Mouse (Mus musculus) kidney, adult 11 months (tissue): Measurements from ENCODE around the gene Mok.
"Not testable (repeated sequence)": the region's sequence is repeated elsewhere in the genome, so short reads cannot be mapped to it uniquely, and the experiment has no call there.

ENCODE experiments used
- DNase-seq: peaks from one replicate; pipeline ENCODE4 v3.0.0; 2022

The Mok gene

GRCm38 (mm10) chr12:110840348-110841198, at the start of gene Mok:
TSS of gene Mok (minus strand) at chr12:110840939.
- DNase-seq: peak; percentile 91

DNA sequence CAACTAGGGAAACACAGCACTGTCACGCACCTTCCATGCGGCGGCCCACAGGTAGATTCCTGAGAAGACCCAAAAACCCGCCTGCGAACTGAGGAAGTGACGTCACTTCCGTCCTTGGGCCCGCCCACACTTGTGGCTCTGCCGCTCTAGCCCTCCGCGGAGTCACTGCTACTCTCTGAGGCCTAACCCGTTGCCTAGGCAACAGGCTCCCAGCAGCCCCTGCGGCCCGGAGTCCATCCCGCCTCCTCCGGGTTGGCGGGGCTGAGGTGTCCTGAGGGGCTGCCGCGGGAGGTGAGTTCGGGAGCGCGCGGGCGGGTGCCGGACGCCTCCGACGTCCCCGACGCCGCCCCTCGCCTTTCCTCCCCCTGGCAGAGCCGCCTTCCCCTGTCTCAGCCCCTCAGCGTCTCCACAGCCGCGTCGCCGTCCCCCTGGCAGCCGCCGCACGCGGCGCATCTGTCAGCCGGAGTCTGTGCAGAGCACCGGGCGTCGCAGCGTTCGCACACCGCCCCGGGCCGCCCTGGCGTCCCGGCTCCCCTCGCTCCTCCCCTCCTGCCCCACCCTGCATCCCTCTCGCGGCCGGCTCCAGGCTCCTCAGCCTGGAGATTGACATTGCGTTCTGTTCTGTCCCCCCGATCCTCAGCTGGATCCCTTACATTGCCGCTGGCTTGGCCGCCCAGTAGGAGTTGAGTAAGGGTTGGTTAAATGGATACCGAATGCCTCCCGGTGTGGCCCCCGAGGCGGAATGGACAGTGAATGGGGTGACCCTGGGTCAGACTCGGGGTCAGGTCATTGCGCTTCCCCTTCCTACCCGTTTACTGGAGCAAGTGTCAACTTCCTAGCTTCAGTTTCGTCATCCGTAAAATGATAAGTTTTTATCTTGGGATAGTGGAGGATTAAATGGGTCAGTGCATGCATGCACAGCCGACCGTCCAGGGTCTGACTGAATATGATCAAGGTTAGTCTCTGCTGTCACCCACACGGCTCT, 48.6 kb upstream of the Mok start, which contains the start of the genes Cinp and Tecpr2:
TSS of gene Cinp (minus strand) at position 110 of the 985 bp plus-strand sequence.
TSS of gene Tecpr2 (plus strand) at position 229 of the 985 bp plus-strand sequence.
- peak; percentile 97 for DNase-seq

DNA sequence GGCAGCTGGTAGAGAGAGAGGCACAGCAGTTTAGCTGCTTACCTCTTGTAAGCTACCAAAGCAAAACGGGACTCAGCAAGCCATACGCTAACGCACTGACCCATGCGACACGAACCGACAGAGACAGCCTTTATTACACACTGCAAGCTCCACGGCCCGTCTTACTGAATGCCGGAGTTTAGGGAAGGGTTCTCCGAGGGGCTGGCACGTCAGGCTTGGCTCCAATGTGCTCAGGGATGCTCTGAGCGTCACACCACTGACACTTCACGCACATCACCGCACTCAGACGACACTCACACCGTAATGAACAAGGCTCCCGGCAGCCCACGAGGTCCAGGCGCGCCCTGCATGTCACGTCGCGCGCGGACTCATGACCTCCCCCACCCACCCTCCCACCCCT, 47.9 kb upstream of the Mok start:
- DNase-seq: no peak

GRCm38 (mm10) chr12:110888106-110888505, 47.4 kb upstream of the Mok start:
- no peak for DNase-seq

- DNase-seq: peak; percentile 64
Measured at GRCm38 (mm10) chr12:110885251-110885650, 44.5 kb upstream of the Mok start.

DNA sequence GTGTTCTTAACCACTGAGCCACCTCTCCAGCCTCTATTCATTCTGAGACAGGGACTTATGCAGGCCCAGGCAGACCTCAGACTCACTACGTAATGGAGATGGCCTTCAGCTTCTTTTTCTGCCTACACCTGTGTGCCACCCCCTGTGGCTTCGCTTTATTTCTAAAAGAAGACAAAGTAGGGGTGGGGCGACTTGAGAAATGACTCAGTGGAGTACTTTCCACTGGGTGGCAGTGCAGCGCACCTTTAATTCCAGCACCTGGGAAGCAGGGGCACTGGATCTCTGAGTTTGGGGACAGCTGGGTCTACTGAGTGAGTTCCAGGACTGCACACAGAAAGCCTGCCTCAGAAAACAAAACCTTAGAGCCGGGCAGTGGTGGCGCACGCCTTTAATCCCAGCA, 41.6 kb upstream of the Mok start:
- DNase-seq: no peak

DNA sequence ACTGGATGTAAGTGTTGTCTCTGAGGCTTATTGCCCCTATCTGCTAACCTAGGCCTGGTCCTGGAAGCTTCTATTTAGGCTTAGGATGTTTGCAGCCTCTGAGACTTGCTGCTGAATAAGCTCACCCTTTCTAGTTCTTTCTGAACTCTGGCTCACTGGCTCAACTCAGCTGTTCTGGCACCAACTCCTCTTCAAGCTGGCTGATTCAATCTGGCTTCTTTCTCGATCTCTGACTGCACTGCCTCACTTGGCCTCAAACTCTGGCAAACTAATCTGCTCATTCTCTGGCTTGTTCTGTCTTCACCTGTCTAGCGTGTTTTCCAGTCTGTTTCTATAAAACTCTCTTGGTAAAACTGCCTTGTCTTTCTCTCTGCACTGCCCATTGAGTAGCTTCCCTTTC, 34.6 kb upstream of the Mok start:
- DNase-seq: no peak

DNA sequence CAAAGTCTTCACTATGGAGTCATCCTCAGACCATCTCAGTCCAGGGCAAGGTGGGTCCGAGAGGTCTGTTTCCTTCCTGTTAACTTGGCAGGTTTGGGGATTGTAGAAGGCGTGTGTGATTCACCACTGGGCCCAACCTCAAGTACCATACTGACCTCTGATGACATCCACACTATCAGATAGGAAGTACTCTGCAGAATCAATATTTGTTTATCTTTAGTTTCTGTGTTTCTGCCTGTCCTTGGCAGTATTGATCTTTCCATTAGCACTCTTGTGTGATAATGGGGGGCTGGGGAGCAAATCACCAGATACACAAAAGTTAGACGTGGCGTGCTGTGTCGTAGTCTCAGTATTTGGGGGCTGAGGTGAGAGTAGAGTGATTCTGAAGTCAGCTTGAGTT, 30.5 kb upstream of the Mok start:
- no peak for DNase-seq

- no peak for DNase-seq
Measured at GRCm38 (mm10) chr12:110870107-110870506, 29.4 kb upstream of the Mok start.

DNA sequence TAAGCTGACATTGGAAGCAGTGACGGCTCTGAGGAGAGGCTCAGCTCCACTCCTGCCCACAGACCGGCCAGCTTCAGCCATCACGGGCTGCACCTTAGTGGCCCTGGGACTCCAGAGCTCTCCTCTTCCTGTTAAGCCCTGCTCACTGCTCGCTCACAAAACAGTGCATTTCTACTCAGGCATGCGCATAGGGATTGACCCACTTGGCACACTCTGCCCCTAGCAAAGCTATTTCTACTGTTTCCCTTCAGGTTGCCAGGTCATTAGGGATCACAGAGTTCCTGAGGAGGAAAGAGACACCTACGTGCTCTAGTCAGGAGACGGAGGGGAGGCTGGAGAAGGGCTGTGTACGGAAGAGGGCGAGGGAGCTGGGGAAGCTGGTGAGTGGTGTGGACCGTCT, 25.2 kb upstream of the Mok start:
- peak; percentile 41 for DNase-seq

DNA sequence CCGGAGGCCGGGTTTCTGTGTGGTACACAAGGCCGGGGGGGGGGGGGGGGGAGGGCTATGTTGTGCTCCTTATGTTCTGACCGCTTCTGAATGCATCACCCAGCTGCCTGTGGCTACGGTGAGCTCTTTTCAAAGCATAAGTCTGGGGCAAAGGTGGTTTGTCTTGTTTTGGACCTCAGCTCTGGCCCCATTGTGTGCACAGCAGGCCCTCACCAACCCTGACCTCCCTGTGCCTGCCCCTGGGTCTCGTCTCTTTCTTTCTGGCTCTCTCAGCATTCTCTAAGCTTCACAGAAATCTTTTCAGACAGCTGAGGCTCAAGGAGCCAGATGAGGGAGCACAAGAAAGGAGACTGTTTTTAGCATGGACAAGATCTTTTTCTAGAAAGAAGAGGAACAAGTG, 24.8 kb upstream of the Mok start:
- DNase-seq: no peak

DNA sequence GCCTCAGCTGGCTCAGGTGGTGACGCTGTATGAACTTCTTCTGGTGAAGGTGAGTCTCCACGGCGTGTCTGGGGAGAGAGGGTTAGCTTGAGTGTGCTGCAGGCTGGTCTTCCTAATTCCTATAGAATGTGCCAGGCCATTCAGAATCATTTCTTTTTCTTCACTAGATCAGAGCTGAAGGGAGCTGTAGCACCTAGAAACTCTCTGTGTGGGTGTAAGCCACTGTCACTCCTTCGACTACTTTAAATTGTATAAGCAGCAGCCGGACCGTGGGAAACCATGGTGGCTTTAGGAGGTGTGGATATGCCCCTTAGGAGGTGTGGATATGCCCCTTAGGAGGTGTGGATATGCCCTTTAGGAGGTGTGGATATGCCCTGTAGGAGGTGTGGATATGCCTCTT, 23.3 kb upstream of the Mok start:
- no peak for DNase-seq

GRCm38 (mm10) chr12:110861256-110861655, 20.5 kb upstream of the Mok start:
- DNase-seq: no peak

- DNase-seq: no peak
Measured at GRCm38 (mm10) chr12:110860293-110860692, 19.6 kb upstream of the Mok start.

DNA sequence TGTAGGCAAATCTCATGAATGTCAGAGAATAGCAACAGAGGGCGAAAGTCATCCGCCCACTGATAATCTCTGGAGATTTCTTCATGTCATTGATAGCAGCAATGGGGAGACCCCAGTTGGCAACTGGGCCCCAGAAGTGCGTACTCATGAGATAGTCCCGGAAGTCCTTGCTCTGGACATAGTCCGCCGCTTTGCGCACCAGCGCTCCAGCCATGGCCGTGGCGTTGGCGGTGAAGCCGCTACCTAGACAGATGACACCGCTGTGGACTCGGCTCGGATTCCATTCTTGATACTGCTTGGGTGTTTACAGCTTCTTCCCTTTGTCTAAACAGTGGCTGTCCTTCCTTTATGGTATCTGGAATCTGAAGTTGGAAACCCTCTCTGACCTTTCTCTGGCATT, 17.9 kb upstream of the Mok start:
- not testable (repeated sequence) for DNase-seq

DNA sequence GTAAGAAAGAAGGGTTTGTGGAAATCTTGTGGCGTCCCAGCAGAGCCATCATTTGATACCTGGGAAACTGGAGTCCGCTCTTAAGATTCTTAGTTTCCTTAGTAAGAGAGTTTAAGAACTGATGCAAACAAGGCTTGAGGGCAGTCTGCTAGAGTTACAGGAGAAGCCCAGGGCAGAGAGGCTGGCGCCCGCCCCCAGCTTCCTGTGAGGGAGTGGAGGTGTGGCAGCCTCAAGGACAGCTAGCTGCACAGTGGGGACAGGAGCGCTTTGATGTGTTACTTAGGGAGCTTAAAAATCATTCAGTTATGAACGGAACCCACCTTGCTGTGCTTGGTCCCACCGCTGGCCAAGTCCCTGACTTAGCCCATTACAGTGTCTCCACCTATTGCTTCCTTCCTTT, 16.5 kb upstream of the Mok start:
- no peak for DNase-seq

GRCm38 (mm10) chr12:110854786-110855737, 14.3 kb upstream of the Mok start:
- DNase-seq: no peak

GRCm38 (mm10) chr12:110851923-110852322, 11.2 kb upstream of the Mok start:
- no peak for DNase-seq

- no peak for DNase-seq
Measured at GRCm38 (mm10) chr12:110851414-110851813, 10.7 kb upstream of the Mok start.

DNA sequence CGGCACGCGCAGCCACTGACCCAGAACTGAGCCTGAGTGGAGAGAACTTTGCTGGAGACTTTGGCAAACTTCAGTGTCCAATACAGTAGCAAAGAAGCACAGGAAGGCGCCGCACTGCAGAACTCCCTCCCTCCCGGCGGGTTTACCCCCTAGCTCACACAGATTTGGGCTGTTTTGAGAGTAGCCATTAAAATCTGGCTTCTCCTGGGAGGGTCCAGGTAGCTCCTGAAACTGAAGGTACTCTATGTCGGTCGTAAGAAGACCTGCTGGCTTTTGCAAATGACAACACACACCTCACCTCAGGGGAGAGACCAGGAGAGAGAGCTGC, 10.2 kb upstream of the Mok start:
- peak; percentile 54 for DNase-seq

DNA sequence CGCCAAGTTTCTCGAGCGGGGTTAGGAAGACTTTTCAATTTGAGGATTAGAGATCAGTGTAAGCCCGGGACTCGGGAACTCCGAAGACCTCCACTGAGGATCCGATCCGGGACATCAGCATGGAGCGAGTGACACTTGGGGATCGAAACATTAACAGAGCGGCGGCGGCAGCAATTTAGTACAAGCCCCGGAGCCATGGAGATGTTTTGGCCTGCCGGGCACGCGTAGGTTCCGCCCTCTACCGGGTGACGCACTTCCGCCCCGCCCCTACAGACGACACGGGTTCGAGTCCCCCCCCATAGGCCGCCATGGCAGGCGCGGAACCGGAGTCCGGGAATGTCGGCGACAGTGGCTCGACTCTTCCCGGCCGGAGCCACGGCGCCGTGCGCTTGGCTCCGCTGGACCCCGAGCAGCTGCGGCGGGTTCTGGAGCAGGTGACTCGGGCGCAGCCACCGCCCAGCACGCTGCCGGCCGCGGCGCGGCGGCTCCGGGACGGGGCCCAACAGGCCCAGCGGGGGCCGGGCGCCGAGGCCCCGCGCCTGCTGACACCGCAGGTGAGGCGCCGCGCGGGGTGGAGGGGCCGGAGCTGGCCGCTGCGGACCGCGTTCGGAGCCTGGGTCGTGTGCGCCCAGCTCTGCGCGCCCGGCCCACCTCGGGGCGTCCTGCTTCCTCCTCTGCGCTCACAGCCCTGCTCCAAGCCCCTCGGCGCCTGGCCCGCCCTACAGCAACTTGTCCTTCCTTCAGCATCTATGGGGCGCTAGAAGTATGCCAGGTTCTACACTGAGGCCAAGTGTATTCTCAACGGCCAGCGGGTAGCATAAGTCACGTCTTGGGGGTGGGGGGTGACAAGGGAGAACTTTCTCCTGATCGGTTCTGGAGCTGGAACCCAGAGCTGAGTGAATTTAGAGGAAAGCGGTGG, 9.5 kb upstream of the Mok start, which contains the start of gene Zfp839:
TSS of gene Zfp839 (plus strand) at position 244 of the 919 bp plus-strand sequence.
- DNase-seq: peak; percentile 81
